Mouse (Mus musculus) hindbrain, embryonic 10.5 days (tissue): Measurements from ENCODE around the gene Mrgbp. TPM values are rescaled to one million over a fixed set of nuclear protein-coding genes. Genes with fewer than 3 reads are reported as not detected.
A peak's percentile ranks its signal among the peaks of the same experiment; 100 is the strongest.

Experiments used
- DNase-seq: peaks from one replicate; pipeline ENCODE4 v3.0.0-alpha.2; 2017; ENCODE audit warnings: low spot score
- H3K27ac ChIP-seq: fragments of 300-500 bp; sonication (generic); 2 replicates; pipeline ENCODE4 v1.5.1; 2016; ENCODE audit warnings: mild to moderate bottlenecking, moderate library complexity
- H3K27me3 ChIP-seq: fragments of 300-500 bp; sonication (generic); 2 replicates; pipeline ENCODE4 v1.6.1; 2016; ENCODE audit warnings: mild to moderate bottlenecking; ENCODE audit not compliant: poor library complexity, insufficient read depth, severe bottlenecking
- H3K36me3 ChIP-seq: fragments of 300-500 bp; sonication (generic); 2 replicates; pipeline ENCODE4 v1.6.1; 2016; ENCODE audit warnings: mild to moderate bottlenecking, moderate library complexity
- H3K4me1 ChIP-seq: fragments of 300-500 bp; sonication (generic); replicated peaks from 2 replicates; pipeline ENCODE4 v1.6.1; 2016; ENCODE audit warnings: mild to moderate bottlenecking
- H3K4me3 ChIP-seq: fragments of 300-500 bp; sonication (generic); 2 replicates; pipeline ENCODE4 v1.5.1; 2016; ENCODE audit warnings: mild to moderate bottlenecking, moderate library complexity
- H3K9me3 ChIP-seq: fragments of 300-500 bp; sonication (generic); 2 replicates; pipeline ENCODE4 v1.6.1; 2016; ENCODE audit warnings: mild to moderate bottlenecking, moderate library complexity
- WGBS: fragments of 180-500 bp; shearing (Covaris S2); methylation state at CpG from one replicate; pipeline ENCODE4 v1.1.7; 2016; 5-methylcytosine and 5-hydroxymethylcytosine counted together
- polyA plus RNA-seq: library from polyadenylated mRNA; unstranded; fragments of >200 nt; fragmentation: Nextera tagmentation; extraction: Ambion mirVana; gene quantifications from 2 replicates; pipeline ENCODE4 v1.2.1, GENCODE M21; 2016

Mrgbp gene
- polyA plus RNA-seq, 1 experiment from 2014 or later: 39.3 TPM

DNA sequence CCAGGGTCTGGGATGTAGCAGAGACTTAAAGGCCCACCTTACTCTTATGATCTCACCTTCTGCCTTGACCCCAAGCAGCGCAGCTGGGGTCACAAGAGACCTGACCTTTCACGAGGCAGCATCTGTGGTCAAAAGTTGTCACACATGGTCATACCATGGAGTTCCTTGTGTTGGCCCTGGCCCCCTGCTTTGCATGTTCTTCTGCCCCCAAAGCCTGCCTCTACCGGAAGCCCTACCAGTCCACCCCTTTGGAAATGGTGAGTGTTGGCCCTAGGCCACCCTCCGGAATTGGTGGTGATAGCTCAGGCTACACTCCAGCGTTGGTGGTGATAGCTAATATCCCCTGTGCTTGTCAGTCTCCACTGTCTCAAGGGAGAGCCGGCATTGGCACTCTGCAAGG, 17.8 kb upstream of the Mrgbp start:
- Histone ChIP-seq H3K4me3 (no peak overlapping the region), H3K27ac (no peak overlapping the region), H3K27me3 (peaks cover 7% of the 10 kb centered on the region; the same call in 1 of the 2 replicates), H3K4me1 (peaks cover 9% of the 10 kb centered on the region; the same call in 1 of the 2 replicates), H3K9me3 (no peaks in the 10 kb centered on the region), H3K36me3 (no peaks in the 10 kb centered on the region)
- no peak for DNase-seq
- 61% methylated on average over 6 of the region's 6 CpGs for WGBS

DNA sequence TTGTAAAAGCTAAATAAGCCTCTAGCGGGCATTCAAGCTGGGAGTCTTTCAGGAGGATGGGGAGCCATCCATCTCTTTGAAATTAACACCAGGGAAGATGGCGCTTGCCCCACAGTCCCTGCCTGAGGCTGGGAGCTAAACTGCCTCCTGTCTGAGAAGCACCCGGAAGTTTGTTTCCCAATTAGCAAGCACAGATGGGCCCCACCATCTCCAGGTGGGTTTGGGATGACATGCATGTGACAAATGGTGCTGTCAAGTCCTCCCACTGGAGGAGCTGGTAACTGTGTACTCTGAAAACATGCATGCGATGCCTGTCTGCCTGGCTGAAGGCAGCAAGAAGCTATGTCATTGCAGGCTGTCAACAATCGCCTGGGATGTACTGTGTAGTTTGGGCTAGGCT, 17.3 kb upstream of the Mrgbp start:
- peaks cover 9% of the 10 kb centered on the region; the same call in 1 of the 2 replicates for H3K4me1 ChIP-seq
- no peaks in the 10 kb centered on the region for H3K9me3 ChIP-seq
- no peaks in the 10 kb centered on the region for H3K36me3 ChIP-seq
- H3K27me3 ChIP-seq: peaks cover 7% of the 10 kb centered on the region; the same call in 1 of the 2 replicates
- no peak overlapping the region for H3K27ac ChIP-seq
- whole genome bisulfite sequencing: 44% methylated on average over 5 of the region's 5 CpGs
- no peak overlapping the region for H3K4me3 ChIP-seq
- DNase-seq: no peak

GRCm38 (mm10) chr2:180566240-180566913, 14.7 kb upstream of the Mrgbp start:
- H3K4me3 ChIP-seq: no peak overlapping the region
- peaks cover 22% of the 10 kb centered on the region for H3K27me3 ChIP-seq

GRCm38 (mm10) chr2:180569028-180569643, 12.0 kb upstream of the Mrgbp start:
- Histone ChIP-seq H3K9me3 (no peaks in the 10 kb centered on the region), H3K27me3 (peaks cover 16% of the 10 kb centered on the region; the same call in 1 of the 2 replicates), H3K27ac (no peak overlapping the region), H3K4me3 (no peak overlapping the region), H3K4me1 (no peaks in the 10 kb centered on the region), H3K36me3 (no peaks in the 10 kb centered on the region)
- no peak for DNase-seq
- 71% methylated on average over 3 of the region's 3 CpGs for WGBS

More at GRCm38 (mm10) chr2:180566240-180566913, 14.7 kb upstream of the Mrgbp start:
- DNase-seq: peak; percentile 70
- Histone ChIP-seq H3K36me3 (no peaks in the 10 kb centered on the region), H3K4me1 (peaks cover 9% of the 10 kb centered on the region; the same call in 1 of the 2 replicates), H3K27ac (no peak overlapping the region), H3K9me3 (no peaks in the 10 kb centered on the region)
- WGBS: 38% methylated on average over 13 of the region's 13 CpGs

DNA sequence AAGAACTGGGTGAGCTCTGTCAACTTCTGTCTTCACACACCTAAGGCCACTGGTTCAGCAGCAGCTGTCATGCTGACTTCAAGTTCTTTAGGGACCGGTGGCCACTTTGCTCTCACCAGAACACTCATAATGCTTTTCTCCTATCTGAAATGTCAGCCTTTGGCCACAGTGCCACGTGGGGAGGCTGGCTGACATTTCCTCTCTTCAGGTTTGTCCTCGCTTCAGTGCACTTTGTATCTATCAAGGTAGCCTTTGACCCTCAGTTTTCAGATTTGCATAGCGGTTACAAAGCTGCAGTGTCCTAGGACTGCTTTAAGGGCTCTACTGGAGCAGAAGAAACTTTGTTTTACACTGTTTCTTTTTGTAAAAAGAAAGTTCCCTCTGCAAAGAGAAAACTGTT, 4.6 kb upstream of the Mrgbp start:
- H3K27me3 ChIP-seq: peaks cover 30% of the 10 kb centered on the region; the same call in 1 of the 2 replicates
- H3K9me3 ChIP-seq: no peaks in the 10 kb centered on the region
- peaks cover 17% of the 10 kb centered on the region for H3K4me1 ChIP-seq
- H3K36me3 ChIP-seq: no peaks in the 10 kb centered on the region
- 30% methylated on average over 4 of the region's 4 CpGs for WGBS
- no peak overlapping the region for H3K4me3 ChIP-seq
- H3K27ac ChIP-seq: no peak overlapping the region
- no peak for DNase-seq

- Histone ChIP-seq H3K36me3 (no peaks in the 10 kb centered on the region), H3K9me3 (no peaks in the 10 kb centered on the region), H3K27ac (no peak overlapping the region), H3K4me3 (no peak overlapping the region), H3K4me1 (peaks cover 27% of the 10 kb centered on the region), H3K27me3 (peaks cover 30% of the 10 kb centered on the region; the same call in 1 of the 2 replicates)
- peak; percentile 80 for DNase-seq
- WGBS: 9% methylated on average over 3 of the region's 3 CpGs
Observed at GRCm38 (mm10) chr2:180578686-180579085, 2.4 kb upstream of the Mrgbp start.

DNA sequence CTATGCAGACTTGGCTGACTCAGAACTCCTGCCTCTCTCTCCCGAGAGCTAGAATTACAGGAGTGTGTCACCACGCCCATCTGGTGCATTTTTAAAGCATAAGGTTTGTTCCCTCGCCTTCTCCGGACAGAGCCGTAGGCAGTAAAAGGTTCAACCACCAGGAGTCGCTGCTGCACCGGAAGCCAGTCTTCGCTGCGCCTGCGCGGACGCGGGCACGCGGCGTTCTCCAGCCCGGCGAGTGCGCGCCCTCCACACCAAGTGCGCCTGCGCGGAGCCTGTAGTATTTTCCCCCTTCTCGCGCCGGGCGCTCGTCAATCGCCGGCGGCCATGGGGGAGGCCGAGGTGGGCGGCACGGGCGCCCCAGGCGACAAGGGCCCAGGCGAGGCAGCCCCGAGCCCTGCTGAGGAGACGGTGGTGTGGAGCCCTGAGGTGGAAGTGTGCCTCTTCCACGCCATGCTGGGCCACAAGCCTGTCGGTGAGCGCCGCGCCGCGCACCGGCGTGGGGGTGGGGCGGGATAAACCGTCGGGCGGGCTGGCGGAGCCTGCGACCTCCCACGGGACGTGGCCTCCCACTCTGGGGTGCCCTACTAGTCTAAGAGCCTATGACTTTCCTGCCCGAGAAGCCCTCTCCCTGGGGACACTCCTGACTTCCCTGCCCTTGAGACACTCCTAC, 1.5 kb downstream of the Mrgbp start:
- peaks cover 19% of the 10 kb centered on the region; the same call in 1 of the 2 replicates for H3K27me3 ChIP-seq
- H3K4me1 ChIP-seq: peaks cover 36% of the 10 kb centered on the region
- peak overlapping the region; percentile 98 for H3K27ac ChIP-seq
- H3K36me3 ChIP-seq: peaks cover 31% of the 10 kb centered on the region
- under 1% methylated on average over 57 of the region's 57 CpGs for WGBS
- H3K4me3 ChIP-seq: peak overlapping the region; percentile 93
- no peaks in the 10 kb centered on the region for H3K9me3 ChIP-seq
- DNase-seq: peak; percentile 97

- WGBS: 37% methylated on average over 7 of the region's 7 CpGs
- H3K9me3 ChIP-seq: no peaks in the 10 kb centered on the region
- H3K4me3 ChIP-seq: peak overlapping the region; percentile 93
- peaks cover 14% of the 10 kb centered on the region; the same call in 1 of the 2 replicates for H3K27me3 ChIP-seq
- H3K27ac ChIP-seq: peak overlapping the region; percentile 98
- no peak for DNase-seq
- peaks cover 31% of the 10 kb centered on the region for H3K36me3 ChIP-seq
- peaks cover 36% of the 10 kb centered on the region for H3K4me1 ChIP-seq
Observed at GRCm38 (mm10) chr2:180583154-180583507, 2.0 kb downstream of the Mrgbp start.

DNA sequence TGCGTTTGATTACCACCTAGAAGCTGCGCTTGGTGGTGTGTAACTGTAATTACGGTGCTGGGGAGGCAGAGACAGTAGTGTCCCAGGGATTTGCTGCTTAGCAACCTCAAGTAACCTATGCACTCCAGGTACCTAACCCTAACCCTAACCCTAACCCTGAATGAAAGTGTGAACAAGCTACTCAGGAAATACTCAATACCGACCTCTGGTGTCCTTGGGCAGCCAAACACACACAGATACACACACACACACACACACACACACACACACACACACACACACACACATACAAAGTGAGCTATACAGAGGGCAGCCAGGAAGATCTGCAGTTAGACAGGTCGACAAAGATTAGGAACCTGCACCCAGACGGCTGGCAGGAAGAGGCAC, 7.6 kb downstream of the Mrgbp start:
- no peak for DNase-seq
- peaks cover 64% of the 10 kb centered on the region for H3K36me3 ChIP-seq
- WGBS: 46% methylated on average over 6 of the region's 6 CpGs
- H3K27me3 ChIP-seq: no peaks in the 10 kb centered on the region
- H3K4me1 ChIP-seq: peaks cover 41% of the 10 kb centered on the region
- H3K27ac ChIP-seq: peak overlapping the region; percentile 95
- H3K4me3 ChIP-seq: peak overlapping the region; percentile 92
- H3K9me3 ChIP-seq: no peaks in the 10 kb centered on the region

DNA sequence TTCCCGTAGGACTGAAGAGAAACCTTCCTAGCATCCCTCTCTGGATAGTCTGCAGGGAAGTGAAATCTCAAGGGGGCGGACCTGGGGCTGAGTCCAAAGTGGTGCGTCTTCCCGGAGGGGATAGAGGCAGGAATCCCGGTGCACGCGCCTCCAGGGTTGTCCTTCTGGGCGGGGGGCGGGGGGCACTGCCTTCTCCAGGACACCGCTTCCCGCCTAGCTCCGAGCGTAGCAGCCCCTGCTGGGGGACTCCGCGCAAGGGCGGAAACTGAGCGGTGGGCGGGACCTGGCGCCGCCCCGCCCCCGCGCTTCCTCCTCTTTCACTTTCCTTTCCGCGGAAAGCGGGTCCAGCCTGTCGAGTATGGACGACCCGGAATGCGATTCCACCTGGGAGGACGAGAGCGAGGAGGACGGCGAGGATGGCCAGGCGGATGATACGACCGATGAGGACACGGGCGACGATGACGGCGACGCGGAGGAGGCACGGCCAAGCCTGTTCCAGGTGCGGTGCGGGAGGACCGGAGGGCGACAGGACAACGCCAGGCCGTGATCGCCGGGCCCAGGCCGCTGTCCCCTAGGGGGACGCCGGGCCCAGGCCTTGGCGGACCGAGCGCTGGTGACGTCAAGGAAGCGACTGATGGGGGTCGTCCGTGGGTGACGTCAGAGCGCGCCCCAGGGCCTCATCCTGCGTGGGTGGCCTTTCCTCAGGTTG, 8.2 kb downstream of the Mrgbp start, which contains the start of gene Ogfr:
Gene Ogfr, plus strand, starts transcription at position 123 of the 709 bp plus-strand sequence.
- DNase-seq: peak; percentile 90
- WGBS: under 1% methylated on average over 66 of the region's 67 CpGs
- H3K4me1 ChIP-seq: peaks cover 35% of the 10 kb centered on the region
- H3K4me3 ChIP-seq: peak within 1 kb of the TSS; percentile 92
- H3K9me3 ChIP-seq: no peaks in the 10 kb centered on the region
- H3K27ac ChIP-seq: peak within 1 kb of the TSS; percentile 95
- H3K27me3 ChIP-seq: no peaks in the 10 kb centered on the region
- peaks cover 68% of the 10 kb centered on the region for H3K36me3 ChIP-seq

GRCm38 (mm10) chr2:180597490-180597889, 16.4 kb downstream of the Mrgbp start, which contains the start of gene Col9a3:
TSS of gene Col9a3 (plus strand) at chr2:180597790.
- Histone ChIP-seq H3K9me3 (no peaks in the 10 kb centered on the region), H3K27me3 (peaks cover 52% of the 10 kb centered on the region), H3K27ac (peak within 1 kb of the TSS; percentile 77), H3K36me3 (peaks cover 41% of the 10 kb centered on the region), H3K4me1 (peaks cover 51% of the 10 kb centered on the region), H3K4me3 (peak within 1 kb of the TSS; percentile 48)
- 45% methylated on average over 4 of the region's 4 CpGs for WGBS
- no peak for DNase-seq

DNA sequence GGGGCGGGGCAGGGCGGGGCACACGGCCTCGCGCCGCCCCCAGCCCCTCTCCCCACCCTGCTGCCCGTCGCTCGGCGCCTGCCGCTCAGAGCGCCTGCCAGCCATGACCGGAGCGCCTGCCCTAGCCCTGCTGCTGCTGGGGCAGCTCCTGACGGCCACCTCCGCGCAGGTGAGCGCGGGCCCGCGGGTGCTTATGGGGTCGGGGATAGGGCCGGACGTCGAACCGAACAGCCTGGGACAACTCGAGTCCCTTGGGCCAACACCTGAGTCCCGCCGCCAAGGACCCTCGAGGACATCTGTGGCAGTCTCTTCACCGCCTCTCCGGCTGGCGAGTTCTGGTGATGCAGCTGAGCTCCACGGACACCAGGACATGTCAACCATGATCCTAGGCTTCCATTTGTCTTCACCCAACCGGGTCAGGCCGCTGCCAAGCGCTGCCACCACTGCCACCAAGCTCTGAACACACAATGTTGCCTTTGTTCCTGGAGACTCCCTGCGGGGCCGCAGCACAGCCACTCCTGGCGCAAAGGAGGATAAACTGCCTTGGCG, 17.1 kb downstream of the Mrgbp start:
- H3K4me3 ChIP-seq: peak overlapping the region; percentile 48
- DNase-seq: peak; percentile 47
- under 1% methylated on average over 41 of the region's 41 CpGs for WGBS
- H3K4me1 ChIP-seq: peaks cover 51% of the 10 kb centered on the region
- H3K36me3 ChIP-seq: peaks cover 34% of the 10 kb centered on the region
- peak overlapping the region; percentile 77 for H3K27ac ChIP-seq
- no peaks in the 10 kb centered on the region for H3K9me3 ChIP-seq
- peaks cover 52% of the 10 kb centered on the region for H3K27me3 ChIP-seq
